Mouse (Mus musculus) hindlimb bud, embryonic 11.5 days (tissue): Measurements from ENCODE around the gene Ap3d1.
A peak's percentile ranks its signal among the peaks of the same experiment; 100 is the strongest.

Experiments used
- DNase-seq: peaks from one replicate; pipeline ENCODE4 v3.0.0-alpha.2; 2012; ENCODE audit warnings: low read depth, low spot score; ENCODE audit errors: extremely low spot score

Gene Ap3d1

GRCm38 (mm10) chr10:80705033-80705432 lies 37.0 kb downstream of the Ap3d1 start:
- DNase-seq: no peak

- DNase-seq: no peak
Observed at GRCm38 (mm10) chr10:80704418-80704817, 37.6 kb downstream of the Ap3d1 start.

DNA sequence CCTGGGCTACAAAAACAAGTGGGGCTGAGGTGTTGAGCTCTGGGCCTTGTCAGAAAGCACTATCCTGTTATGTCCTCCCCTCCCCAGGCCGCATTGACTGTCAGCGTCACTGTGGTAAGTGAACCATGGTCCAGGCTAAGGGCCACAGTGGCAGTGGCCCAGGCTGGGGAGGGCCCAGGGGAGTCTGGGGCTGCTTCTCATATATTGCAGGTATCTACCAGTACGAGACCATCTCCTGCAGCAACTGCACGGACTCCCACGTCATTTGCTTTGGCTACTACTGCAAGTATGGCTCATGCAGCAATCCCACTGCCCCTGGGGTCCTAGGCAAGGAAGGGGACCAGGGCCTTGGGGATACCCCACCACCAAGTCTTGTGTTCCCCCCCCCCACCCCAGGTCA lies 38.4 kb downstream of the Ap3d1 start:
- DNase-seq: no peak

GRCm38 (mm10) chr10:80702536-80703390 lies 39.3 kb downstream of the Ap3d1 start:
- DNase-seq: peak; percentile 44

DNA sequence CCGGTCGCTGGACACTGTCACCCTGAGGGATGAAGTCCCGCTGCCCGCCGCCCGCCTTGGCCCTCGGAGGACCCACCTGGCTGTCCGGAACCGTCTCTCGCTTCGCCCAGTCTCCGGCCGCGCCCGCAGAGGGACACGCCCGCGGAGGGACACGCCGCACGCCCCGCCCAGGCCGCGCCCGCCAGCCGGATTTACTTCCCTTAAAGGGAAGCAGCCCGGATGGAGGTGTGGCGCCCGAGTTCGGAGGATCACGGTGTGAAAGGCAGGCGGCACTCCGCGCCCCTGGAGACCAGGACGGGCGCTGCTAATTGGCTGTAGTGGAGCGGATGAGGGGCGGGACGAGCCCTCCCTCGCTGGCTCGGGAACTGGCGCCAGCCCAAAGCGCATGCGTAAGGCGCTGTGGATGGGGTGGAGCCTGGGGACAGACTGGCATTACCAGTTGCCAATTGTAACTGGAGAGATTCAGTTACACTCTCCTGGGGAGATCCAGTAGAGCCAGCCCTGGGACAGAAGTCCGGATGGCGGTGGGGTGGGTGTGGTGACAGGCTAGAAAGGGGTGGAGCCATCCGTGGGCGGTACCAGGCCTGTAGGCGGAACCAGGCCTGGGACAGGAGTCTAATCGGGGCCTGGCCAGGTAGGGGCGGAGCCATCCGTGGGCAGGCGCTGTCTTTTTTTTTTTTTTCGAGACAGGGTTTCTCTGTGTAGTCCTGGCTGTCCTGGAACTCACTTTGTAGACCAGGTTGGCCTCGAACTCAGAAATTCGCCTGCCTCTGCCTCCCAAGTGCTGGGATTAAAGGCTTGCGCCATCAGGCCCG lies 40.1 kb downstream of the Ap3d1 start, which contains the start of the genes Mob3a and Izumo4:
Gene Mob3a, minus strand, starts transcription at position 257 of the 815 bp plus-strand sequence.
Gene Izumo4, plus strand, starts transcription at position 464 of the 815 bp plus-strand sequence.
- DNase-seq: peak; percentile 99

DNA sequence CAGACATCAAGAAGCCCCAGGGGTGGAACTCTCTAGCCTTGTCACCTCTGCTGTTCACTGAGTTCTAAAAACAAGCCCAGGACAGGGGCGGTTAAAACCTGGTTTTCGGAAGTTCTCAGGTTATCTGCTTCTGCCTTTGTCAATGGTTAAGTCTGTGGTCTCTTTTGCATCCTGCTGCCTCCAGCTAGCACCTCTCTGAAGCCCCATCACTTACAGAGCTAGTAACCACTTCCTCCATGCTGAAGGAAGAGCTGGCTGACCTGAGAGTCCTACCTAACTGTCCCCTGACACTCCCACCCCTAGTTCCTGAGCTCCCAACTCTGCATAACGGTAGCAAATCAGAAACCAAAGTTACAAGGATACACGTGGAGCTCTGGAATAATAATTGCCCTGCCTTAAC lies 41.3 kb downstream of the Ap3d1 start:
- no peak for DNase-seq

DNA sequence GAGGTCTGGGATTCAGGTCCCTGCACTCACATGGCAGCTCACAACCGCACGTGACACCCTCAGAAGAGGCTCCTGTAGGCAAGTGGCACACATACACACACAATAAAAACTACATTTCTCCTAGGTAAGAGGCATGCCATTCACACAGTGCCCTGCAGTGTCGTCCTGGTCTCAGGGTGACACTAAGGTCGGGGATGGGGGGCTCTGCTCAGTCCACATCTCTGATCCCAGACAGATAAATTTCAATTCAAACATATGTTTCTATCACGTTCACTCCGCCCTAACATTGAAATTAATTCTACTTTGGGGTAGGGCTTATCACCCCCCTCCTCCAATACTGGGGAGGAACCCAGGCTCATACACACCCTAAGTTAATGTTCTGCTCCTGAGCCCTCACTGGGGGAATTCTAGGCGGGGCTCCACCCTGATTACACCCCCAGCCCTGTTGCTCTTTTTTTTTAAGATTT lies 42.0 kb downstream of the Ap3d1 start:
- DNase-seq: no peak

DNA sequence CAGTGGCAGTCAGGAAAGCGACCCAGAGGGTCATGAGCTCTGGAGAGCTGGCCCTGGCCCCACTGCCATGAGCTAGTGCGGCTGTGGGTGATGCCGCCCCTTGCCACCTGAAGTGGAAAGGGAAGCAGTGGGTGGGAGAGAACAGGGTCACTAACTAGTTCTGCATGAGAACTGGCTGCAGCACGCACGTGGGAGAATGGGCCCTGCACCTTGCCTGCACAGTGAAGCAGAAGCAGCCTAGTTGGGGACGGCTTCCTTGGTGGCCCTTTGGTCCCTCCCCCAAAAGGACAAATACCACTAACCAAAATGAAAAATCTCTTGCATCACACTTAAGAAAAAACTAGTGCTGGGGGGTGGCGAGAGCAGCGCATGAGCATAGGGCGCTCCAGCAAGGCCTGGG lies 43.5 kb downstream of the Ap3d1 start:
- no peak for DNase-seq

- no peak for DNase-seq
Observed at GRCm38 (mm10) chr10:80697812-80698211, 44.3 kb downstream of the Ap3d1 start.

- no peak for DNase-seq
Observed at GRCm38 (mm10) chr10:80697393-80697787, 44.7 kb downstream of the Ap3d1 start.

DNA sequence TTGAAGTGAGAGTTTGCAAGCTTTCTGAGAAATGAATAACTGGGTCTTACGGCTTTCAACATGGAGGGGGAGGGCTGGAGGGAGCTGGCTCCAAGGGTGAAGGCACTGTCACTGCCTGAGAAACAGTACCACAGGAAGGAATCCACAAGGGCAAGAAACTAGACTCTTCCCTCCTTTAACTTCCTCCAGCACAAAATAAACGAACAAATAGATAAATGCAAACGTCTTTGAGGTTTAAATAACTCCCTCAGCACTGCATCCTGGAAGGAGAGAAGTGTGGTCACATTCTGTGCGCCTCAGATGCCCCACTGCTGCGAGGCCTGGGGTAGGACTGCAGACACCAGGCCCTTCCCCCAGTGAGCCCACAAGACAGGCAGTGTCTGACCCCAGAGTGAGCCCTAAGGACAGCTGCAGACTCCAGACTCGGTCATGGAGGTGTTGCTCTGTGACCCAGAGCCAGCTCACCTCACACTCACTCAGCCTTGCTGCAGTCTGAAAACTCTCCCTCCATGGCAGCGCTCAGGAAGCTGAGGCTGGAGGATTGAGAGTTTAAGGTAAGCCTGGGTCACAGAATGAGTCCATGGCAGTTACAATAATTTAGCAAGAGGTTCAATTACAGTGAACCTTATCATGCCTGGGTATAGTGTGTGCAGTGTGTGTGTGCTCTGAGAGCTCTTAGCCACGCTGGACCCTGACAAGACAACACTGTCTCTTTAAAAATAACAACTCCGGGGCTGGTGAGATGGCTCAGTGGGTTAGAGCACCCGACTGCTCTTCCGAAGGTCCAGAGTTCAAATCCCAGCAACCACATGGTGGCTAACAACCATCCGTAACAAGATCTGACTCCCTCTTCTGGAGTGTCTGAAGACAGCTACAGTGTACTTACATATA lies 45.3 kb downstream of the Ap3d1 start:
- no peak for DNase-seq

DNA sequence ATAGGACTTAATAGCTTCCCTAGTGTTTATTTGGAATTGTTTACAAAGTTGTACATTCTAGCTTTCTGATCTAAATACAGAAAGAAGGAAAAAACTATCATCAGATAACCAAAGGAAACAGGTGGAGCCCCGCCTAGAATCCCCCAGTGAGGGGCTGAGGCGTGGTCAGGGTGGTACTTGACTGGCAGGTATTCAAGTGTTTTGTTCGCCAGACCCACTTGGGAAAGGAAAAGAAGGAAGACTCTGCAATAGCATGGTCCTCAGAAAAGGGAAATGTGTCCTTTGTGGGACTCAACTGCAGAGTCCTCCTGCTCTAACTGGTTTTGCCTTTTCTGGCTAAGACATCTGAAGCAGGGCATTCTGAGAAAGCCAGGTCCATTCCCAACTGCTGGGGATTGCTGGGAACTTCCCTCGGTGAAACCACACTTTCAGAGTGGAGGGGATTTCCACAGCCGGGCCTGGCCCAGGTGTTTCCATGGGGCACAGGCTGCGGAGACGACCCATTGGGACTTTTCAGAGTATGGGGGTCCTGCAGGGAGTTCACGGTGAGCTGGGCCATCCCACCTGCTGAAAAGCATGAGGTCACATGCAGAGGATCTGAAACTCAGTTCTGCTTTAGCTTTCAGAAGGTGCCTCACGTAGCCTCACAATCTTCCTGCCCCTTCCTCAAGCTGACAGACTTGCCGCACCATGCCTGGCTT lies 46.1 kb downstream of the Ap3d1 start:
- no peak for DNase-seq

GRCm38 (mm10) chr10:80695186-80695585 lies 46.9 kb downstream of the Ap3d1 start:
- DNase-seq: no peak

DNA sequence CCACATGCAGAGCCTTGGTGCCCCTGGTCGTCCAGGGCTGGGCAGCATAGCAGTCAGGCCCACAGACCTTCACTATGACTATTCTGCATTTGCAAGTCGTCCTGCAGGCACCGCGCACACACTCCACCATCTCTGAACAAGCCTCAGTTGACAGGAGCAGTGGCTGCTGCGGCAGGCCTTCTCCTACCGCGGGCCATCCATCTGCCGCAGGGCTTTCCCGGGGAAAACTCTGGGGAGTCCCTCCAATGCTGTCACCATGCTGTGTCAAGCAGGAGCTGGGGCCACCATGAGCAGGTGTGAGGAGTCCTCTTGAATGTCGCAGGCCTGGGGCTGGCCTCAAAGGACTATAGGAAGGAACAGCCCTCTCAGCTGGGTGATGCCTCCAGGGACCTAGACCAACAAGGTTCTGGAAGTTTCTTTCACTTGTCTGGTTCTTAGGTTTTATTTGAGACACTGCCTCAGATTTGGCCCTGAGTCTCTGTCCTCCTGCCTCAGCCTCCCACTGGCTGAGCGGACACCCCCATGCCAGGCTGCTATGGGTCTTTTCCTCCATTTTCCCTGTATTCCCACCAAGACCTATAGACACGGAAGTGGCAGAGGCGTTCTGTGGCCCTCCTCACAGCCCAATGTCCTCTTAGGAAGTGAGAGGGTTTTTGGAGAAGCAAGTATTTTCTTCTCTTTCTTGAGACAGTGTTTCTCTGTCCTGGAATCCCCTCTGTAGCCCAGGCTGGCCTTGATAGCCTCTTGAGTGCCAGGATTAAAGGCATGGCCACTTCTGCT lies 47.7 kb downstream of the Ap3d1 start:
- no peak for DNase-seq

DNA sequence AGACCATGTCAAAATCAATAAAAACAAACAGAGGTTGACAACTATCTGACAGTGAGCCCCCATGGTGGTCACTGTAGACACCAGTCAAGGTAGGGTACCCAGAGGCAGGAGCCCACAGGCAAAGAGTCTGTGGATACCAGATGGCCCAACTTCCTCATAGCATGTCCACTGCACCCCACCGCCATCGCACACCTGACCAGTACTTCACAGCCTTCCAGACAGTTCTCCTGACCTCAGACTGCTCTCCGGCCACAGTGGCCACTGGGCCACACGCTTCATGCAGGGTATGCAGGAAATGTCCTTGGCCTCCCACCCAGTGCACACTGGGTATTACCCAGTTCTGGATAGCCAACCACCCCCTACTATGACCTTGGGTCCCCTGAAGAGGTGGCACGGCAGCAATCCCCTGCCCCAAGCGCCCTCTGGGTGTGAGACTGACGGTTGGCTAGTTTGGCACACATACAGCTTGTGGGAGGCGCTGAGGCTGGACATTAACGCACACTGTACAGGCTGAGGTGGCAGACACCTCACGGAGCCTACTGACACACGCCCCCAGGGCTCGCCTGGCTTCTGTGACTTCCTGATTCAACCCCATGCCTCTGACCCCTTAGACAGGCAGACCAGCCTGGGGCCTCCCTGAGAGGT lies 48.5 kb downstream of the Ap3d1 start:
- no peak for DNase-seq

DNA sequence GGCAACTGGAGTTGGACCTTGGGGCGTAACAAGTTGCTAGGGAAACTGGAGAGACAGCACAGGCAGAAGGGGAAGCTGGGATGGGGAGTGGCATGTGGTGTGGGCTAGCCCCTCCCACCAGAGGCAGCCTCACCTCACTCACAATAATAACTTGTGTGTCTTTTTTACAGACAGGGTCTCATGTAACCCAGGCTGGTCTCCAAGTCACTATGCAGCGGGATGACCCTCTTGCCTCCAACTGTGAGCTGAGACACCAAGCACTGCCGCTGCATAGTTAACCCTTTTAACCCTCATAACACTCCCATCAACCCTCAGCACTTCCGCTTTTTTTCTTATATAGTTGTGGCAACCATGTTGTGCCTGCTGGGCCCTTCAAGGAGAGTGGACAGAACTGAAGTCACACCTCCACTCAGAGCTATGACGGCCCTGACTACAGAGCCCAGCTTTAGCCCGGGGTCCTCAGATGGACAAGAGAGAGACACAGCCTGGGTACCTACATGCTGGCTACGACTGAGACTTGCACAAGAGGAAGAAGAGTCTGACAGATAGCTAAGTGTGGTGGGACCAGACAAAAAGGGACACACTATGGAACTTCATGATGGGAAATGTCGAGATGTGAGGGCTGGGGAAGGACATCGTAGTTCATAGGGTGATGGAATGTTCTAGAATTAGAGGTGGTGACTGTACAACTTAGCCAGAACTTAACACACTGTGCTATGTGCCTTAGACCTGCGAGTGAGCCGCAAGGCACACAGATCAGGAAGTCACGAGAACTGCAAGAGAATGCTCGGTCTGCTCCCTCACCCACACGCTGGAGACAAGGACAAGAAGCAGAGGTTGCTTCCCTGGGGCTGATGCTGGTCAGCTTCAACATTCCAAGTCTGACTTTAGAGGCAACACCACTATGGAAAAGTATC lies 49.6 kb downstream of the Ap3d1 start:
- DNase-seq: no peak

- no peak for DNase-seq
Observed at GRCm38 (mm10) chr10:80687850-80688249, 54.2 kb downstream of the Ap3d1 start.

DNA sequence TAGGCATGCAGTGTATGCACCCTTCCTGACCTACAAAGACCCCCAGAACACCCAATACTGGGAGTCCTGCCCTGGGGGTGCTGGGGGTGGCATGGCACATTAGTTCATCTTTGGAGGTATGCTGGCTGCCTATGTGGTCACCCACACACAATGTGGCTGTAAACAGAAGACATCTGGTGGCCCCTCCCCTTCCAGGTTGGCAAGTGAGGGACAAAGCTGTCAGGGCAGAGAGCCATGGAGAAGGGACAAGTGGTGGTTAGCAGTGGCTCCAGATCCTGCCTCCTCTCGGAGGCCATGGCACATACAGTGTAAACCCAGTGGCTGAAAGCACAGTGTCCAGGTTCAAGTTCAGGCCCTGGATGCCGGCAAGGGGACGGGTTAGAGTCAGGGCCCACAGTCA lies 55.4 kb downstream of the Ap3d1 start:
- DNase-seq: no peak
